Mouse (Mus musculus) hindbrain, postnatal 0 days (tissue): ENCODE measurements around the gene Fkbp15. TPM values are rescaled to one million over a fixed set of nuclear protein-coding genes. Genes with fewer than 3 reads are reported as not detected.

Experiments
- ATAC-seq: fragments of 200-750 bp; cut with Nextera tagmentation; 2 replicates; pipeline ENCODE4 v1.8.0; 2017; ENCODE audit warnings: mild to moderate bottlenecking, moderate TSS enrichment, moderate library complexity
- DNase-seq: peaks from one replicate; pipeline ENCODE4 v3.0.0-alpha.2; 2015; ENCODE audit warnings: low spot score
- H3K27ac ChIP-seq: fragments of 300-500 bp; sonication (generic); 2 replicates; pipeline ENCODE4 v1.5.1; 2014; ENCODE audit warnings: mild to moderate bottlenecking
- H3K27me3 ChIP-seq: fragments of 300-500 bp; sonication (generic); 2 replicates; pipeline ENCODE4 v1.6.1; 2014; ENCODE audit warnings: low read length, mixed read lengths; ENCODE audit not compliant: insufficient read depth
- H3K36me3 ChIP-seq: fragments of 300-500 bp; sonication (generic); 2 replicates; pipeline ENCODE4 v1.6.1; 2014; ENCODE audit warnings: low read length, mixed read lengths; ENCODE audit not compliant: insufficient read depth
- H3K4me1 ChIP-seq: fragments of 300-500 bp; sonication (generic); 2 replicates; pipeline ENCODE4 v1.6.1; 2014; ENCODE audit warnings: antibody characterized with exemption, low read length, mixed read lengths; ENCODE audit not compliant: insufficient read depth
- H3K4me2 ChIP-seq: fragments of 300-500 bp; sonication (generic); 2 replicates; pipeline ENCODE4 v1.6.1; 2014; ENCODE audit warnings: low read depth, mild to moderate bottlenecking, low read length, moderate library complexity, mixed read lengths
- H3K4me3 ChIP-seq: fragments of 300-500 bp; sonication (generic); 2 replicates; pipeline ENCODE4 v1.5.1; 2014; ENCODE audit warnings: low read length
- H3K9ac ChIP-seq: fragments of 300-500 bp; sonication (generic); replicated peaks from 2 replicates; pipeline ENCODE4 v1.6.1; 2014; ENCODE audit warnings: mild to moderate bottlenecking, low read length, moderate library complexity, mixed read lengths
- H3K9me3 ChIP-seq: fragments of 300-500 bp; sonication (generic); 2 replicates; pipeline ENCODE4 v1.6.1; 2016; ENCODE audit warnings: low read length, mixed read lengths
- CTCF ChIP-seq: IDR thresholded peaks from 2 replicates; pipeline ENCODE4 v1.5.1; 2016; ENCODE audit warnings: antibody characterized with exemption, control low read depth, low read depth
- WGBS: fragments of 180-500 bp; shearing (Covaris S2); extraction: QIAGEN DNeasy Blood & Tissue Kit; methylation state at CpG from one replicate; pipeline ENCODE4 v1.1.7; 2014; 5-methylcytosine and 5-hydroxymethylcytosine counted together
- polyA plus RNA-seq: library from polyadenylated mRNA; unstranded; fragments of >200 nt; fragmentation: Nextera tagmentation; extraction: Ambion mirVana; gene quantifications from 2 replicates; pipeline ENCODE4 v1.2.1, GENCODE M21; 2015
- total RNA-seq: library from RNA; depleted of rRNA; stranded (reverse); fragments of >200 nt; gene quantifications from 2 replicates; pipeline ENCODE4 v1.2.3, GENCODE M21; 2014

Gene Fkbp15
- total and polyA plus RNA-seq, 2 experiments from 2014 or later: 22.6 to 38.3 TPM

DNA sequence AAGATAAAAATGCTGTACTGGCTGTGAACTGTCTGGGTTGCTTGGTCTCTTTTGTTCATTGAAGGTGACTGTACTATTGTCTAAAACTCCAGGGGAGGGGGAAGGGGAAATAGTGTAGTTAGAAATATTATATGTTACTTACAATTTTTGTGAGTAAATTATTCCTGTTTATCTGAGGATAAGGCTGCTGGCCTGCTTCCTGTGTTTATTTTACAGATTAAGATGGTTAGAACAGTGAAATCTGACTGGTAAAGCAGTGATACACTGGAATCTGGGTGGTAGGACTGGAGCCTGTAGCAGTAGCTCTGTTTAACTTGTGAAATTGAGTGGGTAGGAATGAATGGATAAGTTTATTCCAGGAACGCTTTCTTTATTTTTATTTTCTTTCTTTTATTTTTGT, 1.6 kb upstream of the Fkbp15 start:
- Histone ChIP-seq H3K4me2 (peak overlapping the region; percentile 71), H3K27ac (no peak overlapping the region), H3K9me3 (no peaks in the 10 kb centered on the region), H3K27me3 (no peaks in the 10 kb centered on the region), H3K36me3 (no peaks in the 10 kb centered on the region), H3K4me1 (peaks cover 8% of the 10 kb centered on the region; the same call in 1 of the 2 replicates), H3K9ac (peak overlapping the region; percentile 28; the same call in 1 of the 2 replicates), H3K4me3 (peak overlapping the region; percentile 83)
- WGBS: 89% methylated on average over 1 of the region's 1 CpGs
- no peak for DNase-seq
- ATAC-seq: no peak
- no peak for TF ChIP-seq CTCF

DNA sequence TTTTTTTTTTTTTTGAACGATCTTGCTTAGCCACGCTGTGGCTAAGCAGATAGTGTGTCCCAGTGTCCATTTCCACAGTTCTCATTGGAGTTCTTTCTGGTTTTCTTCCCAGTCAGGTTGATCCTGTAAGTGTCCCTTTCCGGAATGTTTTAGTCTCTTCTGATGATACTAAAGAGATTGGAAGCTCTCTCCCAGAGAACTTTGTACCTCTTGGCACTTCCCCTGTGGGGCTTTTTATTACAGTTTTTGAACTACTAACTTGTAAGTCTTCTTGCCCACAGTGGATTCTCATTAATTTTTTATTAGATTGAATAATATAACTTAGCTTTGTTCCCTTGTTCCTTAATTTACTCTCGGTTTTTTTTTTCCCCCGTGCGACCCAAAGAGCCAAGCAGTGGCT, 1.2 kb upstream of the Fkbp15 start:
- Histone ChIP-seq H3K4me2 (peak overlapping the region; percentile 71), H3K4me1 (peaks cover 8% of the 10 kb centered on the region; the same call in 1 of the 2 replicates), H3K9ac (peak overlapping the region; percentile 77; the same call in 1 of the 2 replicates), H3K9me3 (no peaks in the 10 kb centered on the region), H3K27ac (0 out of 2 replicates have a peak overlapping the region, but pooled peaks have one; percentile 76), H3K36me3 (no peaks in the 10 kb centered on the region), H3K4me3 (peak overlapping the region; percentile 83), H3K27me3 (no peaks in the 10 kb centered on the region)
- TF ChIP-seq CTCF: no peak
- WGBS: 45% methylated on average over 6 of the region's 6 CpGs
- DNase-seq: no peak
- ATAC-seq: no peak

- Histone ChIP-seq H3K4me1 (peaks cover 8% of the 10 kb centered on the region; the same call in 1 of the 2 replicates), H3K4me3 (peak overlapping the region; percentile 83), H3K4me2 (peak overlapping the region; percentile 71), H3K27ac (peak overlapping the region; percentile 76), H3K27me3 (no peaks in the 10 kb centered on the region), H3K36me3 (no peaks in the 10 kb centered on the region), H3K9ac (peak overlapping the region; percentile 77), H3K9me3 (no peaks in the 10 kb centered on the region)
- TF ChIP-seq CTCF: no peak
- ATAC-seq (peak; percentile 66; the same call in 1 of the 2 replicates), DNase-seq (peak; percentile 5)
- WGBS: under 1% methylated on average over 22 of the region's 22 CpGs
These were observed 582 bp upstream of the Fkbp15 start for GRCm38 (mm10) chr4:62360805-62361455.

DNA sequence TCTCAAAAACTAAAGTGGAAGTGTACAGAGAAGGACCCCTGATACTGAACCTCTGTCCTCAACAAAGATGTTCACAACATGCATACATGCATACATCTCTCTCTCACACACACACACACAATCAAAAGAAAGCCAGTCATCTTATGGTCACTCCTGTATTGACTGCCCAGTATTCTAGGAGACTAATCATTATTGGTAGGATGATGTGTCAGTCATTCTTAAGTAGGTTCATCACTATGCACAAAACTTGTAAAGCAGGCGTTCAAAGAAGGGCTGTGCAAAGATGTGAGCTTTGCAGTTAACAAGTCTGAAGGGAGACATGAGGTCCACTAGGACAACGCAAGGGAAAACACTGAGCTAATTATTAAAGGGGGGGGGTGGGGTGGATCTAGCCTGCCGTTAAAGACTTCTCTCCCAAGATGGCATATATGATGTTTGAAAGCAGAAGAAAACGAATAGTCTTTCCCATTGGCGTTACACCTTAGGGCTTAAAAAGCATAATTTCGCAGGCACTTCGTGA, 1.0 kb downstream of the Fkbp15 start:
- DNase-seq (no peak), ATAC-seq (no peak)
- no peaks in the 10 kb centered on the region for H3K36me3 ChIP-seq
- H3K4me1 ChIP-seq: peaks cover 8% of the 10 kb centered on the region; the same call in 1 of the 2 replicates
- no peaks in the 10 kb centered on the region for H3K9me3 ChIP-seq
- WGBS: 44% methylated on average over 7 of the region's 7 CpGs
- peak overlapping the region; percentile 77 for H3K9ac ChIP-seq
- peak overlapping the region; percentile 71 for H3K4me2 ChIP-seq
- H3K27ac ChIP-seq: peak overlapping the region; percentile 84; the same call in 1 of the 2 replicates
- no peaks in the 10 kb centered on the region for H3K27me3 ChIP-seq
- no peak for TF ChIP-seq CTCF
- H3K4me3 ChIP-seq: peak overlapping the region; percentile 83

GRCm38 (mm10) chr4:62357631-62358148, 2.7 kb downstream of the Fkbp15 start:
- Histone ChIP-seq H3K9ac (no peak overlapping the region), H3K9me3 (no peaks in the 10 kb centered on the region), H3K4me2 (no peak overlapping the region), H3K4me1 (peaks cover 8% of the 10 kb centered on the region; the same call in 1 of the 2 replicates), H3K27me3 (no peaks in the 10 kb centered on the region), H3K4me3 (no peak overlapping the region), H3K36me3 (no peaks in the 10 kb centered on the region), H3K27ac (no peak overlapping the region)
- DNase-seq (no peak), ATAC-seq (no peak)
- TF ChIP-seq CTCF: no peak
- 81% methylated on average over 1 of the region's 1 CpGs for WGBS

DNA sequence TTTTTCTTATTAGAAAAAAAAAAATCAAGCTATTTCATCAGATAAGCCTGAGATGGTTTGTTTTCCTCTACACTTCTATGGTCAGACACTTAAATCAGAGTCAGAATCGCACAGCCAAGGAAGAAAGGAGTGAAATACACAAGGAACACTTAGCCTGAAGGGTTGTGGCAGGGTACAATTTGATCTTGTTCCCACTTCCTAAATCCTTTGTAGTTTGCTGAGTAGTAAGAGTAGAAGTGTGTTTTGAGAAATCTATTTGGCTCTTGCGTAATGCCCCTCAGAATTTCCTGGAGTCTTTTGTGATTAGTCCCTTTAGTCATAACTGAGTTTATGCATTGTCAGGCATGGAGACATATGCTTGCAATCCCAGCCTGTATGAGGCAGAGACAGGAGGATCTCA, 11.0 kb downstream of the Fkbp15 start:
- no peaks in the 10 kb centered on the region for H3K9me3 ChIP-seq
- H3K4me3 ChIP-seq: no peak overlapping the region
- no peak for TF ChIP-seq CTCF
- H3K27ac ChIP-seq: no peak overlapping the region
- DNase-seq (no peak), ATAC-seq (no peak)
- H3K4me2 ChIP-seq: no peak overlapping the region
- H3K27me3 ChIP-seq: no peaks in the 10 kb centered on the region
- peaks cover 25% of the 10 kb centered on the region for H3K36me3 ChIP-seq
- H3K9ac ChIP-seq: no peak overlapping the region
- WGBS: 97% methylated on average over 2 of the region's 2 CpGs
- H3K4me1 ChIP-seq: no peaks in the 10 kb centered on the region
